Mouse (Mus musculus) heart, embryonic 10.5 days (tissue): ENCODE results near the gene Cfap65. TPM values are rescaled to one million over a fixed set of nuclear protein-coding genes. Genes with fewer than 3 reads are reported as not detected.
A peak's percentile ranks its signal among the peaks of the same experiment; 100 is the strongest.

Source experiments
- DNase-seq: peaks from one replicate; pipeline ENCODE4 v3.0.0-alpha.2; 2017; ENCODE audit warnings: low spot score
- H3K27ac ChIP-seq: fragments of 300-500 bp; sonication (generic); 2 replicates; pipeline ENCODE4 v1.5.1; 2016; ENCODE audit warnings: mild to moderate bottlenecking
- H3K27me3 ChIP-seq: fragments of 300-500 bp; sonication (generic); 2 replicates; pipeline ENCODE4 v1.6.1; 2016; ENCODE audit warnings: mild to moderate bottlenecking; ENCODE audit not compliant: poor library complexity, insufficient read depth, severe bottlenecking
- H3K36me3 ChIP-seq: fragments of 300-500 bp; sonication (generic); 2 replicates; pipeline ENCODE4 v1.6.1; 2016; ENCODE audit warnings: mild to moderate bottlenecking, moderate library complexity
- H3K4me1 ChIP-seq: fragments of 300-500 bp; sonication (generic); 2 replicates; pipeline ENCODE4 v1.6.1; 2016; ENCODE audit warnings: mild to moderate bottlenecking
- H3K4me3 ChIP-seq: fragments of 300-500 bp; sonication (generic); 2 replicates; pipeline ENCODE4 v1.5.1; 2016; ENCODE audit warnings: mild to moderate bottlenecking, moderate library complexity
- H3K9me3 ChIP-seq: fragments of 300-500 bp; sonication (generic); 2 replicates; pipeline ENCODE4 v1.6.1; 2016; ENCODE audit warnings: mild to moderate bottlenecking, moderate library complexity
- WGBS: fragments of 180-500 bp; shearing (Covaris S2); methylation state at CpG from one replicate; pipeline ENCODE4 v1.1.7; 2016; 5-methylcytosine and 5-hydroxymethylcytosine counted together
- polyA plus RNA-seq: library from polyadenylated mRNA; unstranded; fragments of >200 nt; fragmentation: Nextera tagmentation; extraction: Ambion mirVana; gene quantifications from 2 replicates; pipeline ENCODE4 v1.2.1, GENCODE M21; 2016

The Cfap65 gene
- polyA plus RNA-seq, 1 experiment from 2014 or later, result not detected

GRCm38 (mm10) chr1:74884196-74885141 is 50.9 kb downstream of the Cfap65 start:
- 1% methylated on average over 57 of the region's 57 CpGs for WGBS
- Histone ChIP-seq H3K9me3 (no peaks in the 10 kb centered on the region), H3K27ac (peak overlapping the region; percentile 72), H3K4me3 (peak overlapping the region; percentile 59), H3K4me1 (peaks cover 31% of the 10 kb centered on the region), H3K27me3 (peaks cover 98% of the 10 kb centered on the region), H3K36me3 (no peaks in the 10 kb centered on the region)
- DNase-seq, result no peak

GRCm38 (mm10) chr1:74883441-74883840 is 52.0 kb downstream of the Cfap65 start:
- 8% methylated on average over 5 of the region's 5 CpGs for WGBS
- H3K9me3 ChIP-seq, result no peaks in the 10 kb centered on the region
- H3K27me3 ChIP-seq, result peaks cover 99% of the 10 kb centered on the region
- H3K4me1 ChIP-seq, result peaks cover 31% of the 10 kb centered on the region
- no peaks in the 10 kb centered on the region for H3K36me3 ChIP-seq
- no peak overlapping the region for H3K27ac ChIP-seq
- no peak overlapping the region for H3K4me3 ChIP-seq
- no peak for DNase-seq

- H3K27ac ChIP-seq, result no peak overlapping the region
- peak overlapping the region; percentile 56 for H3K4me3 ChIP-seq
- H3K27me3 ChIP-seq, result peaks cover 99% of the 10 kb centered on the region
- DNase-seq, result no peak
- 4% methylated on average over 8 of the region's 8 CpGs for WGBS
- H3K4me1 ChIP-seq, result peaks cover 31% of the 10 kb centered on the region
- no peaks in the 10 kb centered on the region for H3K9me3 ChIP-seq
- no peaks in the 10 kb centered on the region for H3K36me3 ChIP-seq
Measured at GRCm38 (mm10) chr1:74882828-74883227, 52.6 kb downstream of the Cfap65 start.

- 1% methylated on average over 65 of the region's 74 CpGs for WGBS
- peak overlapping the region; percentile 56 for H3K4me3 ChIP-seq
- no peaks in the 10 kb centered on the region for H3K9me3 ChIP-seq
- no peak for DNase-seq
- no peak overlapping the region for H3K27ac ChIP-seq
- H3K27me3 ChIP-seq, result peaks cover 99% of the 10 kb centered on the region
- peaks cover 31% of the 10 kb centered on the region for H3K4me1 ChIP-seq
- H3K36me3 ChIP-seq, result no peaks in the 10 kb centered on the region
Measured at GRCm38 (mm10) chr1:74882055-74882734, 53.2 kb downstream of the Cfap65 start.

GRCm38 (mm10) chr1:74880785-74881360 is 54.5 kb downstream of the Cfap65 start:
- peaks cover 95% of the 10 kb centered on the region for H3K27me3 ChIP-seq
- no peak for DNase-seq
- H3K4me3 ChIP-seq, result no peak overlapping the region
- peaks cover 30% of the 10 kb centered on the region for H3K4me1 ChIP-seq
- no peaks in the 10 kb centered on the region for H3K36me3 ChIP-seq
- WGBS, result 5% methylated on average over 18 of the region's 18 CpGs
- no peak overlapping the region for H3K27ac ChIP-seq
- no peaks in the 10 kb centered on the region for H3K9me3 ChIP-seq

GRCm38 (mm10) chr1:74877199-74877598 is 58.2 kb downstream of the Cfap65 start:
- peaks cover 7% of the 10 kb centered on the region for H3K4me1 ChIP-seq
- no peaks in the 10 kb centered on the region for H3K36me3 ChIP-seq
- 39% methylated on average over 3 of the region's 3 CpGs for WGBS
- H3K27me3 ChIP-seq, result peaks cover 86% of the 10 kb centered on the region
- DNase-seq, result no peak
- H3K9me3 ChIP-seq, result no peaks in the 10 kb centered on the region
- no peak overlapping the region for H3K4me3 ChIP-seq
- H3K27ac ChIP-seq, result no peak overlapping the region

GRCm38 (mm10) chr1:74872218-74872617 is 63.2 kb downstream of the Cfap65 start:
- no peak overlapping the region for H3K4me3 ChIP-seq
- peaks cover 55% of the 10 kb centered on the region for H3K27me3 ChIP-seq
- H3K4me1 ChIP-seq, result no peaks in the 10 kb centered on the region
- DNase-seq, result no peak
- no peaks in the 10 kb centered on the region for H3K36me3 ChIP-seq
- no peaks in the 10 kb centered on the region for H3K9me3 ChIP-seq
- no peak overlapping the region for H3K27ac ChIP-seq
- WGBS, result 63% methylated on average over 2 of the region's 2 CpGs

- Histone ChIP-seq H3K27ac (no peak overlapping the region), H3K4me1 (peaks cover 9% of the 10 kb centered on the region), H3K9me3 (no peaks in the 10 kb centered on the region), H3K4me3 (no peak overlapping the region), H3K27me3 (peaks cover 49% of the 10 kb centered on the region), H3K36me3 (no peaks in the 10 kb centered on the region)
- no peak for DNase-seq
Measured at GRCm38 (mm10) chr1:74861783-74862182, 73.6 kb downstream of the Cfap65 start.

- no peak for DNase-seq
- Histone ChIP-seq H3K4me3 (no peak overlapping the region), H3K4me1 (peaks cover 28% of the 10 kb centered on the region), H3K36me3 (no peaks in the 10 kb centered on the region), H3K9me3 (no peaks in the 10 kb centered on the region), H3K27ac (no peak overlapping the region), H3K27me3 (peaks cover 67% of the 10 kb centered on the region)
- 43% methylated on average over 6 of the region's 6 CpGs for WGBS
Measured at GRCm38 (mm10) chr1:74859223-74859984, 76.0 kb downstream of the Cfap65 start.

- Histone ChIP-seq H3K4me3 (peak overlapping the region; percentile 40; the same call in 1 of the 2 replicates), H3K36me3 (no peaks in the 10 kb centered on the region), H3K27me3 (peaks cover 73% of the 10 kb centered on the region), H3K27ac (no peak overlapping the region), H3K4me1 (peaks cover 28% of the 10 kb centered on the region), H3K9me3 (no peaks in the 10 kb centered on the region)
- WGBS, result 10% methylated on average over 16 of the region's 16 CpGs
- DNase-seq, result no peak
Measured at GRCm38 (mm10) chr1:74858805-74859204, 76.6 kb downstream of the Cfap65 start.

GRCm38 (mm10) chr1:74858171-74858719 is 77.2 kb downstream of the Cfap65 start:
- Histone ChIP-seq H3K36me3 (no peaks in the 10 kb centered on the region), H3K27me3 (peaks cover 79% of the 10 kb centered on the region), H3K4me3 (peak overlapping the region; percentile 40), H3K9me3 (no peaks in the 10 kb centered on the region), H3K4me1 (peaks cover 28% of the 10 kb centered on the region), H3K27ac (no peak overlapping the region)
- WGBS, result 1% methylated on average over 29 of the region's 29 CpGs
- peak; percentile 80 for DNase-seq

GRCm38 (mm10) chr1:74857677-74858076 is 77.7 kb downstream of the Cfap65 start:
- no peak for DNase-seq
- WGBS, result 15% methylated on average over 4 of the region's 4 CpGs
- H3K27ac ChIP-seq, result no peak overlapping the region
- peaks cover 28% of the 10 kb centered on the region for H3K4me1 ChIP-seq
- no peaks in the 10 kb centered on the region for H3K36me3 ChIP-seq
- peaks cover 84% of the 10 kb centered on the region for H3K27me3 ChIP-seq
- H3K9me3 ChIP-seq, result no peaks in the 10 kb centered on the region
- H3K4me3 ChIP-seq, result peak overlapping the region; percentile 40; the same call in 1 of the 2 replicates
